Mouse (Mus musculus): ENCODE data around the gene P2ry6.

Gene P2ry6

GRCm38 (mm10) chr7:100937481-100937880, 37.0 kb downstream of the P2ry6 start:
- no peak for DNase-seq

GRCm38 (mm10) chr7:100933520-100933919, 40.9 kb downstream of the P2ry6 start:
- DNase-seq, result no peak

- DNase-seq, result peak; percentile 35 to 37
These were observed 41.9 kb downstream of the P2ry6 start for GRCm38 (mm10) chr7:100932481-100933007.

GRCm38 (mm10) chr7:100931926-100932480, 42.4 kb downstream of the P2ry6 start, which contains the start of gene Arhgef17:
TSS of gene Arhgef17 (minus strand) at chr7:100932107.
- no peak for DNase-seq

- DNase-seq, result no peak
These were observed 43.0 kb downstream of the P2ry6 start for GRCm38 (mm10) chr7:100931316-100931925.

GRCm38 (mm10) chr7:100930619-100931315, 43.7 kb downstream of the P2ry6 start:
- no peak for DNase-seq

- no peak for DNase-seq
These were observed 44.7 kb downstream of the P2ry6 start for GRCm38 (mm10) chr7:100929639-100930303.

- no peak for DNase-seq
These were observed 46.0 kb downstream of the P2ry6 start for GRCm38 (mm10) chr7:100928456-100928855.

GRCm38 (mm10) chr7:100927287-100928000, 47.0 kb downstream of the P2ry6 start:
- DNase-seq, result no peak

GRCm38 (mm10) chr7:100926311-100926923, 48.0 kb downstream of the P2ry6 start:
- DNase-seq, result no peak

- DNase-seq, result no peak
These were observed 49.6 kb downstream of the P2ry6 start for GRCm38 (mm10) chr7:100924674-100925445.

GRCm38 (mm10) chr7:100924200-100924599, 50.2 kb downstream of the P2ry6 start:
- DNase-seq, result no peak

GRCm38 (mm10) chr7:100922907-100923306, 51.5 kb downstream of the P2ry6 start:
- no peak for DNase-seq

- no peak for DNase-seq
These were observed 53.2 kb downstream of the P2ry6 start for GRCm38 (mm10) chr7:100921289-100921688.

- DNase-seq, result no peak
These were observed 54.7 kb downstream of the P2ry6 start for GRCm38 (mm10) chr7:100919809-100920107.

- no peak for DNase-seq
These were observed 55.2 kb downstream of the P2ry6 start for GRCm38 (mm10) chr7:100919006-100919808.

GRCm38 (mm10) chr7:100918176-100918575, 56.3 kb downstream of the P2ry6 start:
- no peak for DNase-seq

GRCm38 (mm10) chr7:100917751-100918150, 56.7 kb downstream of the P2ry6 start:
- DNase-seq, result no peak

GRCm38 (mm10) chr7:100916526-100916925, 57.9 kb downstream of the P2ry6 start:
- DNase-seq, result no peak

GRCm38 (mm10) chr7:100915204-100915603, 59.2 kb downstream of the P2ry6 start:
- no peak for DNase-seq

GRCm38 (mm10) chr7:100911791-100912190, 62.7 kb downstream of the P2ry6 start:
- DNase-seq, result no peak

Measured in cerebellum, postnatal 36 days (tissue).